10 mouse cellular contexts compared by ENCODE assay signal in genomic region chr2:70562981-70563671, GRCm38 (mm10). TPM values are rescaled to one million over a fixed set of nuclear protein-coding genes. Genes with fewer than 3 reads are reported as not detected.
DNase-seq lines count a peak whose midpoint lies in the region; ATAC-seq and TF ChIP-seq lines count a peak whose summit lies in the region.
"Had no signal": no experiment of that assay in that cellular context is flagged by ENCODE, and none has a peak within 500 bp of the region (broad histone marks: within the 10 kb centered on the region; RNA-seq: fewer than 3 reads in every experiment).

No protein-coding gene starts in this region.

- no peaks in the 10 kb centered on the region for H3K36me3 ChIP-seq in lung, embryonic 14.5 days (ENCODE audit: insufficient read depth)
- H3K36me3 ChIP-seq in intestine, embryonic 15.5 days = no peaks in the 10 kb centered on the region

- H3K4me1 ChIP-seq in cerebellum, adult 2 months (ENCODE audit: control insufficient read depth, insufficient read depth, low read length) = no peaks in the 10 kb centered on the region
- peaks cover 18% of the 10 kb centered on the region for H3K4me1 ChIP-seq in lung, embryonic 14.5 days (ENCODE audit: insufficient read depth)
- H3K4me1 ChIP-seq in lung, adult 2 months (ENCODE audit: control insufficient read depth, insufficient read depth, low read length) = no peaks in the 10 kb centered on the region; the same call in 1 of the 2 replicates
- H3K4me1 ChIP-seq in intestine, embryonic 15.5 days (replicated peaks) = peaks cover 31% of the 10 kb centered on the region

- TF ChIP-seq POLR2A in cerebellum, adult 2 months (IDR thresholded peaks at IDR 0.05; ENCODE audit: borderline replicate concordance, insufficient read depth, low read length) = no peak
- no peak for TF ChIP-seq POLR2A in lung, adult 2 months (IDR thresholded peaks at IDR 0.05; ENCODE audit: borderline replicate concordance, extremely low read depth, low read depth, low read length)

- DNase-seq in cerebellum, adult 2 months = peak in 1 of 2 experiments; percentile 16
- no peak for DNase-seq in cerebellum, adult 18-20 months
- no peak for DNase-seq in lung, embryonic 14.5 days
- DNase-seq in lung, adult 2 months = no peak
- peak; percentile 32 for DNase-seq in retina, embryonic 14.5 days (ENCODE audit: low spot score)
- no peak for DNase-seq in layer of hippocampus, adult 11-12 months (ENCODE audit: low spot score)
- no peak for DNase-seq in cerebellum, postnatal 36 days
- DNase-seq: adrenal gland, postnatal 36 days; gastrocnemius, postnatal 36 days had no signal

- no peak overlapping the region for H3K9ac ChIP-seq in lung, embryonic 14.5 days
- H3K9ac ChIP-seq in intestine, embryonic 15.5 days = no peak overlapping the region

- peaks cover 11% of the 10 kb centered on the region; the same call in 1 of the 2 replicates for H3K27me3 ChIP-seq in cerebellum, adult 2 months (ENCODE audit: control insufficient read depth, insufficient read depth, low read length)
- peaks cover 94% of the 10 kb centered on the region for H3K27me3 ChIP-seq in lung, embryonic 14.5 days (ENCODE audit: insufficient read depth, low read length)
- peaks cover 93% of the 10 kb centered on the region for H3K27me3 ChIP-seq in intestine, embryonic 15.5 days (replicated peaks)

- 1% methylated on average over 39 of the region's 40 CpGs for WGBS in cerebellum, adult 2 months
- WGBS in lung, embryonic 14.5 days = 2% methylated on average over 40 of the region's 40 CpGs
- WGBS in lung, adult 2 months = 3% methylated on average over 40 of the region's 40 CpGs
- WGBS in intestine, embryonic 15.5 days = under 1% methylated on average over 40 of the region's 40 CpGs

- no peak for TF ChIP-seq CTCF in cerebellum, adult 2 months (IDR thresholded peaks at IDR 0.05; ENCODE audit: borderline replicate concordance, insufficient read depth, low read depth, low read length)
- TF ChIP-seq CTCF in lung, embryonic 14.5 days (IDR thresholded peaks at IDR 0.05; ENCODE audit: low read depth) = no peak
- TF ChIP-seq CTCF in lung, adult 2 months (IDR thresholded peaks at IDR 0.05; ENCODE audit: insufficient read depth, low read length) = no peak

- ATAC-seq in lung, embryonic 14.5 days (ENCODE audit: insufficient read depth) = no peak
- ATAC-seq in intestine, embryonic 15.5 days = no peak

- H3K27ac ChIP-seq in cerebellum, adult 2 months (ENCODE audit: insufficient read depth, low read length) = no peak overlapping the region
- no peak overlapping the region for H3K27ac ChIP-seq in lung, embryonic 14.5 days (ENCODE audit: low read depth)
- no peak overlapping the region for H3K27ac ChIP-seq in intestine, embryonic 15.5 days

- H3K4me3 ChIP-seq in cerebellum, adult 2 months (replicated peaks; ENCODE audit: insufficient read depth, low read depth, low read length) = peak overlapping the region; percentile 38
- H3K4me3 ChIP-seq in lung, embryonic 14.5 days (ENCODE audit: low read depth, low read length) = peak overlapping the region; percentile 14
- no peak overlapping the region for H3K4me3 ChIP-seq in lung, adult 2 months (replicated peaks; ENCODE audit: extremely low read depth, low read depth, low read length)
- no peak overlapping the region for H3K4me3 ChIP-seq in intestine, embryonic 15.5 days (replicated peaks)

- no peaks in the 10 kb centered on the region for H3K9me3 ChIP-seq in lung, embryonic 14.5 days (ENCODE audit: low read depth, low read length)
- no peaks in the 10 kb centered on the region for H3K9me3 ChIP-seq in intestine, embryonic 15.5 days

- peak overlapping the region; percentile 37 for H3K4me2 ChIP-seq in lung, embryonic 14.5 days
- H3K4me2 ChIP-seq in intestine, embryonic 15.5 days (replicated peaks) = peak overlapping the region; percentile 47; the same call in 1 of the 2 replicates

RNA-seq across cellular contexts. Expression of gene Gad1, which starts 10.3 kb away (rescaled TPM):
- 474 and 548 TPM in 2 replicates for polyA plus RNA-seq in cerebellum, adult 2 months (2012; rRNA removed)
- polyA plus RNA-seq in lung, embryonic 14.5 days (2014; fragmentation: Nextera tagmentation; extraction: Ambion mirVana) = 0.11 and 0.28 TPM in 2 replicates
- 0.28 and 0.37 TPM in 2 replicates for polyA plus RNA-seq in lung, adult 2 months (2012; rRNA removed)
- polyA plus RNA-seq in intestine, embryonic 15.5 days (2015; fragmentation: Nextera tagmentation; extraction: Ambion mirVana) = 0.16 and 0.49 TPM in 2 replicates

RNA-seq across cellular contexts. Expression of gene Erich2, which starts 54.5 kb away (rescaled TPM):
- 0.80 and 1.6 TPM in 2 replicates for polyA plus RNA-seq in cerebellum, adult 2 months (2012; rRNA removed)
- 6.1 and 6.2 TPM in 2 replicates for polyA plus RNA-seq in lung, embryonic 14.5 days (2014; fragmentation: Nextera tagmentation; extraction: Ambion mirVana)
- 3.5 and 4.4 TPM in 2 replicates for polyA plus RNA-seq in lung, adult 2 months (2012; rRNA removed)
- 0.88 and 1.5 TPM in 2 replicates for polyA plus RNA-seq in intestine, embryonic 15.5 days (2015; fragmentation: Nextera tagmentation; extraction: Ambion mirVana)

Comparison
In these comparisons a context has a peak if more than half of its experiments do, and no peak if none do; other contexts are left out.
1. H3K4me3 ChIP-seq: peak in cerebellum, adult 2 months (single experiment) and lung, embryonic 14.5 days (single experiment); none in lung, adult 2 months (single experiment) and intestine, embryonic 15.5 days (single experiment).
2. RNA of gene Gad1, which starts 10.3 kb away (polyA plus RNA-seq): 474 to 548 TPM in cerebellum, adult 2 months; 0.28 to 0.37 TPM in lung, adult 2 months, 0.11 to 0.28 TPM in lung, embryonic 14.5 days and 0.16 to 0.49 TPM in intestine, embryonic 15.5 days; every median in the first group is over 100 times any median in the second.